Mouse (Mus musculus): ENCODE measurements around the gene Prtg. TPM values are rescaled to one million over a fixed set of nuclear protein-coding genes. Genes with fewer than 3 reads are reported as not detected.

Gene Prtg
- polyA plus RNA-seq, 1 experiment from 2014 or later = 2.7 TPM

- Histone ChIP-seq H3K27ac (replicated peaks; ENCODE audit: low read depth, low read length) (no peak within 1 kb of the TSS; the same call in 1 of the 2 replicates), H3K27me3 (ENCODE audit: control insufficient read depth, insufficient read depth, low read length) (no peaks in the 10 kb centered on the region), H3K36me3 (ENCODE audit: control insufficient read depth, insufficient read depth, low read length) (no peaks in the 10 kb centered on the region), H3K4me3 (ENCODE audit: low read depth, low read length) (peak within 1 kb of the TSS; percentile 57), H3K4me1 (ENCODE audit: control insufficient read depth, insufficient read depth, low read length) (peaks cover 2% of the 10 kb centered on the region; the same call in 1 of the 2 replicates), H3K9me3 (ENCODE audit: control insufficient read depth, low read length) (no peaks in the 10 kb centered on the region), H3K4me2 (ENCODE audit: low read depth, severe bottlenecking) (peak within 1 kb of the TSS; percentile 59), H3K9ac (ENCODE audit: low read length) (peak within 1 kb of the TSS; percentile 54)
- 2% methylated on average over 43 of the region's 43 CpGs for WGBS
- peak; percentile 89 for DNase-seq (ENCODE audit: low spot score)
- ATAC-seq (ENCODE audit: insufficient number of reproducible peaks, low FRiP score, low TSS enrichment, low read depth) = peak; percentile 92
Observed at GRCm38 (mm10) chr9:72958521-72959450, 152.1 kb downstream of the Prtg start, which contains the start of the genes Dyx1c1 and Gm44503. Gene Dyx1c1, plus strand, starts transcription at chr9:72958785. Gene Gm44503, plus strand, starts transcription at chr9:72958852.

DNA sequence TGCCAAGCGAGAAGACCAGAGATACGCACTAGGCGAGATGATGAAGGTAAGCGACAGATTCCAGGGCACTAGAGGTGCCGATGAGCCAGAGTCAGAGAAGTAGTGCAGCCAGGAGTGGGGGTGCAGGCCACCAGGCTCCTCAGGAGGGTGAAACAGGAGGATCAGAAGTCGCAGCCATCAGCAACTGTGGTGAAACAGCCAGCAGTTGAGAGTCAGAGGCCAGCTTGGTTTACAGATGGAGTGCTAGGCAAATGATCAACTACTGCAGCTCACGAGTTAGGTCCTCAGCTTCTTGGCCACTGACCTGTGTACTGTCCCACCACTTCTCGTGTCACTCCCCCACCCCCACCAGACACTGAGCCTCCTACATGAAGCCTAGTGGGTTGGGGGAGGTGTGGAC is 154.7 kb downstream of the Prtg start:
- Histone ChIP-seq H3K4me2 (ENCODE audit: low read depth, severe bottlenecking) (no peak overlapping the region), H3K4me1 (ENCODE audit: control insufficient read depth, insufficient read depth, low read length) (peaks cover 2% of the 10 kb centered on the region; the same call in 1 of the 2 replicates), H3K36me3 (ENCODE audit: control insufficient read depth, insufficient read depth, low read length) (no peaks in the 10 kb centered on the region), H3K4me3 (ENCODE audit: low read depth, low read length) (no peak overlapping the region), H3K9ac (ENCODE audit: low read length) (no peak overlapping the region), H3K27ac (replicated peaks; ENCODE audit: low read depth, low read length) (no peak overlapping the region), H3K9me3 (ENCODE audit: control insufficient read depth, low read length) (no peaks in the 10 kb centered on the region), H3K27me3 (ENCODE audit: control insufficient read depth, insufficient read depth, low read length) (no peaks in the 10 kb centered on the region)
- DNase-seq (ENCODE audit: low spot score) (no peak), ATAC-seq (ENCODE audit: insufficient number of reproducible peaks, low FRiP score, low TSS enrichment, low read depth) (no peak)
- 66% methylated on average over 8 of the region's 8 CpGs for WGBS

GRCm38 (mm10) chr9:72961959-72962358 is 155.3 kb downstream of the Prtg start:
- ATAC-seq (ENCODE audit: insufficient number of reproducible peaks, low FRiP score, low TSS enrichment, low read depth) (no peak), DNase-seq (ENCODE audit: low spot score) (no peak)
- 84% methylated on average over 15 of the region's 15 CpGs for WGBS
- Histone ChIP-seq H3K4me1 (ENCODE audit: control insufficient read depth, insufficient read depth, low read length) (peaks cover 2% of the 10 kb centered on the region; the same call in 1 of the 2 replicates), H3K27me3 (ENCODE audit: control insufficient read depth, insufficient read depth, low read length) (no peaks in the 10 kb centered on the region), H3K4me3 (ENCODE audit: low read depth, low read length) (no peak overlapping the region), H3K4me2 (ENCODE audit: low read depth, severe bottlenecking) (no peak overlapping the region), H3K9me3 (ENCODE audit: control insufficient read depth, low read length) (no peaks in the 10 kb centered on the region), H3K36me3 (ENCODE audit: control insufficient read depth, insufficient read depth, low read length) (no peaks in the 10 kb centered on the region), H3K9ac (ENCODE audit: low read length) (no peak overlapping the region), H3K27ac (replicated peaks; ENCODE audit: low read depth, low read length) (no peak overlapping the region)

Other genes starting within 250 kb of the Prtg start
- 815 and 849 TPM in 2 replicates for gene Nedd4, start 144.5 kb upstream of the Prtg start, polyA plus RNA-seq (2014; fragmentation: Nextera tagmentation; extraction: Ambion mirVana)
- gene Pygo1, start 118.8 kb downstream of the Prtg start, polyA plus RNA-seq (2014; fragmentation: Nextera tagmentation; extraction: Ambion mirVana) = 11.4 and 12.4 TPM in 2 replicates
- 1.2 and 2.1 TPM in 2 replicates for gene Dyx1c1, start 151.9 kb downstream of the Prtg start, polyA plus RNA-seq (2014; fragmentation: Nextera tagmentation; extraction: Ambion mirVana)
- 0.47 TPM in 1 of 2 replicates, not detected in the other for gene Gm44503, start 152.0 kb downstream of the Prtg start, polyA plus RNA-seq (2014; fragmentation: Nextera tagmentation; extraction: Ambion mirVana)
- 12.3 and 14.5 TPM in 2 replicates for gene Ccpg1os, start 178.5 kb downstream of the Prtg start, polyA plus RNA-seq (2014; fragmentation: Nextera tagmentation; extraction: Ambion mirVana)
- 14.6 and 15.8 TPM in 2 replicates for gene Ccpg1, start 178.6 kb downstream of the Prtg start, polyA plus RNA-seq (2014; fragmentation: Nextera tagmentation; extraction: Ambion mirVana)
- 16.6 and 18.2 TPM in 2 replicates for gene Pigb, start 233.5 kb downstream of the Prtg start, polyA plus RNA-seq (2014; fragmentation: Nextera tagmentation; extraction: Ambion mirVana)
- 2.5 and 2.6 TPM in 2 replicates for gene Rab27a, start 238.0 kb downstream of the Prtg start, polyA plus RNA-seq (2014; fragmentation: Nextera tagmentation; extraction: Ambion mirVana)

All from limb, embryonic 11.5 days (tissue).